Mouse (Mus musculus) embryonic facial prominence, embryonic 15.5 days (tissue): ENCODE data around the gene Ctnnd1. TPM values are rescaled to one million over a fixed set of nuclear protein-coding genes. Genes with fewer than 3 reads are reported as not detected.
"Not testable (repeated sequence)": the region's sequence is repeated elsewhere in the genome, so short reads cannot be mapped to it uniquely, and the experiment has no call there.

ENCODE experiments used
- ATAC-seq: fragments of 200-750 bp; cut with Nextera tagmentation; 2 replicates; pipeline ENCODE4 v1.8.0; 2017; ENCODE audit warnings: low read depth, moderate TSS enrichment; ENCODE audit not compliant: insufficient number of reproducible peaks, low FRiP score, low TSS enrichment
- H3K27ac ChIP-seq: fragments of 300-500 bp; sonication (generic); replicated peaks from 2 replicates; pipeline ENCODE4 v1.5.1; 2015; ENCODE audit warnings: mild to moderate bottlenecking, inconsistent platforms
- H3K27me3 ChIP-seq: fragments of 300-500 bp; sonication (generic); 2 replicates; pipeline ENCODE4 v1.6.1; 2015; ENCODE audit warnings: inconsistent platforms
- H3K36me3 ChIP-seq: fragments of 300-500 bp; sonication (generic); 2 replicates; pipeline ENCODE4 v1.6.1; 2015; ENCODE audit warnings: mild to moderate bottlenecking, inconsistent platforms
- H3K4me1 ChIP-seq: fragments of 300-500 bp; sonication (generic); 2 replicates; pipeline ENCODE4 v1.6.1; 2015; ENCODE audit warnings: inconsistent platforms
- H3K4me2 ChIP-seq: fragments of 300-500 bp; sonication (generic); replicated peaks from 2 replicates; pipeline ENCODE4 v1.6.1; 2015; ENCODE audit warnings: mild to moderate bottlenecking, inconsistent platforms
- H3K4me3 ChIP-seq: fragments of 300-500 bp; sonication (generic); replicated peaks from 2 replicates; pipeline ENCODE4 v1.5.1; 2015; ENCODE audit warnings: mild to moderate bottlenecking, inconsistent platforms
- H3K9ac ChIP-seq: fragments of 300-500 bp; sonication (generic); 2 replicates; pipeline ENCODE4 v1.6.1; 2015; ENCODE audit warnings: inconsistent platforms
- H3K9me3 ChIP-seq: fragments of 300-500 bp; sonication (generic); replicated peaks from 2 replicates; pipeline ENCODE4 v1.6.1; 2016; ENCODE audit warnings: inconsistent platforms
- WGBS: fragments of 180-500 bp; shearing (Covaris S2); methylation state at CpG from one replicate; pipeline ENCODE4 v1.1.7; 2015; 5-methylcytosine and 5-hydroxymethylcytosine counted together
- polyA plus RNA-seq: library from polyadenylated mRNA; unstranded; fragments of >200 nt; fragmentation: Nextera tagmentation; extraction: Ambion mirVana; gene quantifications from 2 replicates; pipeline ENCODE4 v1.2.1, GENCODE M21; 2015

Ctnnd1 gene
- 49.9 and 52.7 TPM in 2 replicates for polyA plus RNA-seq

- H3K9me3 ChIP-seq: no peaks in the 10 kb centered on the region
- peak within 1 kb of the TSS; percentile 99 for H3K27ac ChIP-seq
- no peaks in the 10 kb centered on the region for H3K36me3 ChIP-seq
- peak within 1 kb of the TSS; percentile 83 for H3K9ac ChIP-seq
- WGBS: under 1% methylated on average over 15 of the region's 15 CpGs
- H3K4me2 ChIP-seq: peak within 1 kb of the TSS; percentile 57
- no peaks in the 10 kb centered on the region for H3K4me1 ChIP-seq
- H3K4me3 ChIP-seq: peak within 1 kb of the TSS; percentile 70
- ATAC-seq: peak; percentile 98
- no peaks in the 10 kb centered on the region for H3K27me3 ChIP-seq
Measured at GRCm38 (mm10) chr2:84650464-84651195, at the start of gene Ctnnd1. Gene Ctnnd1, minus strand, starts transcription at chr2:84650765.

- no peaks in the 10 kb centered on the region for H3K4me1 ChIP-seq
- H3K9me3 ChIP-seq: no peaks in the 10 kb centered on the region
- no peak overlapping the region for H3K9ac ChIP-seq
- peaks cover 61% of the 10 kb centered on the region for H3K36me3 ChIP-seq
- no peak for ATAC-seq
- H3K4me3 ChIP-seq: no peak overlapping the region
- no peak overlapping the region for H3K4me2 ChIP-seq
- H3K27ac ChIP-seq: no peak overlapping the region
- WGBS: 91% methylated on average over 5 of the region's 5 CpGs
- no peaks in the 10 kb centered on the region for H3K27me3 ChIP-seq
Measured at GRCm38 (mm10) chr2:84695007-84695695, 44.6 kb upstream of the Ctnnd1 start.

- no peak overlapping the region for H3K4me2 ChIP-seq
- no peaks in the 10 kb centered on the region for H3K9me3 ChIP-seq
- 87% methylated on average over 12 of the region's 12 CpGs for WGBS
- no peak for ATAC-seq
- no peak overlapping the region for H3K4me3 ChIP-seq
- H3K36me3 ChIP-seq: peaks cover 86% of the 10 kb centered on the region
- H3K9ac ChIP-seq: no peak overlapping the region
- H3K4me1 ChIP-seq: no peaks in the 10 kb centered on the region
- no peaks in the 10 kb centered on the region for H3K27me3 ChIP-seq
- H3K27ac ChIP-seq: no peak overlapping the region
Measured at GRCm38 (mm10) chr2:84690050-84690449, 39.5 kb upstream of the Ctnnd1 start.

GRCm38 (mm10) chr2:84688080-84688844 lies 37.7 kb upstream of the Ctnnd1 start:
- Histone ChIP-seq H3K27ac (no peak overlapping the region), H3K4me2 (no peak overlapping the region), H3K4me1 (no peaks in the 10 kb centered on the region), H3K9ac (no peak overlapping the region), H3K27me3 (no peaks in the 10 kb centered on the region), H3K36me3 (peaks cover 84% of the 10 kb centered on the region), H3K4me3 (no peak overlapping the region), H3K9me3 (no peaks in the 10 kb centered on the region)
- ATAC-seq: no peak
- WGBS: 85% methylated on average over 2 of the region's 2 CpGs

GRCm38 (mm10) chr2:84682605-84683183 lies 32.1 kb upstream of the Ctnnd1 start:
- H3K4me1 ChIP-seq: peaks cover 8% of the 10 kb centered on the region
- H3K27ac ChIP-seq: no peak overlapping the region
- H3K36me3 ChIP-seq: peaks cover 45% of the 10 kb centered on the region
- H3K4me3 ChIP-seq: no peak overlapping the region
- no peaks in the 10 kb centered on the region for H3K9me3 ChIP-seq
- no peak for ATAC-seq
- no peak overlapping the region for H3K9ac ChIP-seq
- 83% methylated on average over 6 of the region's 6 CpGs for WGBS
- no peaks in the 10 kb centered on the region for H3K27me3 ChIP-seq
- H3K4me2 ChIP-seq: no peak overlapping the region

GRCm38 (mm10) chr2:84679016-84679415 lies 28.5 kb upstream of the Ctnnd1 start, which contains the start of gene Tmx2:
Gene Tmx2, minus strand, starts transcription at chr2:84679140.
- Histone ChIP-seq H3K9ac (peak within 1 kb of the TSS; percentile 63), H3K27ac (peak within 1 kb of the TSS; percentile 74), H3K4me1 (peaks cover 15% of the 10 kb centered on the region), H3K4me2 (peak within 1 kb of the TSS; percentile 59), H3K9me3 (no peaks in the 10 kb centered on the region), H3K36me3 (peaks cover 29% of the 10 kb centered on the region), H3K27me3 (no peaks in the 10 kb centered on the region), H3K4me3 (peak within 1 kb of the TSS; percentile 73)
- no peak for ATAC-seq
- 15% methylated on average over 8 of the region's 8 CpGs for WGBS

- peaks cover 33% of the 10 kb centered on the region for H3K36me3 ChIP-seq
- H3K4me2 ChIP-seq: peak within 1 kb of the TSS; percentile 74
- H3K27ac ChIP-seq: peak within 1 kb of the TSS; percentile 74
- H3K4me1 ChIP-seq: peaks cover 15% of the 10 kb centered on the region
- peak within 1 kb of the TSS; percentile 63 for H3K9ac ChIP-seq
- H3K9me3 ChIP-seq: no peaks in the 10 kb centered on the region
- H3K27me3 ChIP-seq: no peaks in the 10 kb centered on the region
- peak; percentile 100 for ATAC-seq
- under 1% methylated on average over 44 of the region's 44 CpGs for WGBS
- H3K4me3 ChIP-seq: peak within 1 kb of the TSS; percentile 73
Measured at GRCm38 (mm10) chr2:84677968-84678880, 27.7 kb upstream of the Ctnnd1 start, which contains the start of the genes Gm28635 and Med19. Gene Gm28635, minus strand, starts transcription at chr2:84678041. Gene Med19, plus strand, starts transcription at chr2:84678402.

- H3K9ac ChIP-seq: peak overlapping the region; percentile 29
- H3K27ac ChIP-seq: peak overlapping the region; percentile 45; the same call in 1 of the 2 replicates
- H3K9me3 ChIP-seq: no peaks in the 10 kb centered on the region
- peak overlapping the region; percentile 74 for H3K4me2 ChIP-seq
- peak; percentile 34; the same call in 1 of the 2 replicates for ATAC-seq
- H3K4me1 ChIP-seq: peaks cover 15% of the 10 kb centered on the region
- peak overlapping the region; percentile 73 for H3K4me3 ChIP-seq
- peaks cover 37% of the 10 kb centered on the region for H3K36me3 ChIP-seq
- 8% methylated on average over 22 of the region's 22 CpGs for whole genome bisulfite sequencing
- no peaks in the 10 kb centered on the region for H3K27me3 ChIP-seq
Measured at GRCm38 (mm10) chr2:84677270-84677967, 26.9 kb upstream of the Ctnnd1 start.

- peaks cover 47% of the 10 kb centered on the region for H3K36me3 ChIP-seq
- H3K9me3 ChIP-seq, H3K9ac ChIP-seq, H3K27ac ChIP-seq, H3K4me3 ChIP-seq, H3K4me2 ChIP-seq, H3K27me3 ChIP-seq, ATAC-seq: not testable (repeated sequence)
- 61% methylated on average over 4 of the region's 5 CpGs for WGBS
- H3K4me1 ChIP-seq: peaks cover 13% of the 10 kb centered on the region
Measured at GRCm38 (mm10) chr2:84671535-84671934, 21.0 kb upstream of the Ctnnd1 start.
